Mouse (Mus musculus): ENCODE measurements at regions not wholly inside any gene's neighbourhood (a gene's known extent, or its start where the extent isn't known, plus 50 kb on each side); places are given as distances from the start of the nearest gene placed in this dataset.
A peak's percentile ranks its signal among the peaks of the same experiment; 100 is the strongest.

DNA sequence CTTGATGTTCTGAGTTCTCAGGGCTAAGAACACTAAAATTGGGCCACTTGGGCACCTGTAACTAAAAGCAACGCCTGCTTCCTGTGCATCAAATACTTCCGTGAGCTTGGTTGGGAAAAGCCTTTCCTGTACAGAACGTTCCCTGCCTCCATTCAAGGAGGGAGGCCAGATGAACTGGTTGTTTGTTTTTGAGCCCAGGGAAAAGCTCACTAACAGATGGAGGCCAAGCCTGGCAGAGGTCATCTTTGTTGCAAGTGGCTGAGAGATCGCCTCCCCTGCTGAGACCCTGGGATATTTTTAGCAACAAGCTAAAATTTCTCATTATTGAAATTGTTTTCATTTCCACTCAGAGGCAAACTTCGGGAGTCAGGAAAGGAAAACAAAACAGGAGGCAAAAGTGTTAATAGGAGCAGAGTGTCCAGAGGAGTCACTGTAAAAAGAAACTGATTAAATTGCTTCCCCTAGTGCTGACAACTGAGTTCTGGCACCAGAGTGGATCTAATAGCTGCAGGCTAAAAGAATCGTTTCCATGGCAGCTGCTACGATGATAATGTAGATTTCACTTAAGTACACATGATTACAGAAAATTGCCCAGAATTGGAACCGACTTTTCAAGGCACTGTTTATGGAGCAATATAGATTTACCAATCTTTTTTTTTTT is 242.6 kb downstream of the Ccdc91 start:
- 12% methylated on average over 8 of the region's 8 CpGs for WGBS
- H3K9ac ChIP-seq (replicated peaks; ENCODE audit: low read length), result no peak overlapping the region

DNA sequence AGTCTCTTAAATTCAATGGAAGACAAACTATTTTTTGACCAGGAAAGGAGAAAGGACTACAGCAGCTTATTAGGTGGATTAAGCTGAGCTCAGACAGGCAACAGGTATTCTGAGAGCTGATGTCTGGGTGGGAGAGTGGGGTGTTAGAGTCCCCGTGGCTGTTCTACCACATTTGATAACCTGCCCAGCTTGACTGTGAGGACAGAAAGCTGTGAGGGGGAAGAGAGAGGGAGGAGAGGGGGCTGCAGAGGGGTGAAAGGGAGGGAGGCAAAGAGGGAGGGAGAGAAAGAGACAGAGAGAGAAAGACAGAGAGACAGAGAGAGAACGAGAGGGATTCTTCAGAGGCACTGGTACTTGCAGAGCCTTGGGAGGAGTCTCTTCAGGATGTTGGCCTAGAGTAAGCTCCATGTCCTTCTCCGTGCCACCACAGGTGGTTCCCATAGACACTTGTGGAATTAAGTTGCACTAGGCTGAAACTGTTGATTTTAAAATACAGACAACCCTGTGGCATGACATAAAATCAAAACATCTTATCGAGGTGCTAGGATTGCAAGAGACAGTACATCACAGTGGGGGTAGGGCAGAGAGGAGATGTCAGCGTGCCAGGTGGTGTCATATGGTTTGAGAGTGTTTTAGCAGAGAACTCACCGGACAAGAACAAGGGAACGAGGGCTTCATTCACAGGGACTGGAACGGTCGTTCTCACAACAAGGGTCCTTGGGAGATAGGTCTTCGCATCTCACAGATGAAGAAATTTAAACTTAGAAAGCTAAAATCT is 243.3 kb downstream of the Ccdc91 start:
- H3K27ac ChIP-seq (replicated peaks; ENCODE audit: low read depth, low read length), result no peak overlapping the region
- no peaks in the 10 kb centered on the region for H3K9me3 ChIP-seq (replicated peaks; ENCODE audit: control insufficient read depth, low read length)
- no peak for ATAC-seq (replicated peaks; ENCODE audit: insufficient number of reproducible peaks, low FRiP score, low TSS enrichment, low read depth)

More for the DNA sequence above, 242.6 kb downstream of the Ccdc91 start:
- ATAC-seq (replicated peaks; ENCODE audit: insufficient number of reproducible peaks, low FRiP score, low TSS enrichment, low read depth), result no peak
- Histone ChIP-seq H3K4me1 (ENCODE audit: control insufficient read depth, insufficient read depth, low read length) (no peaks in the 10 kb centered on the region), H3K9me3 (replicated peaks; ENCODE audit: control insufficient read depth, low read length) (no peaks in the 10 kb centered on the region), H3K27ac (replicated peaks; ENCODE audit: low read depth, low read length) (no peak overlapping the region), H3K27me3 (ENCODE audit: control insufficient read depth, insufficient read depth, low read length) (no peaks in the 10 kb centered on the region), H3K36me3 (replicated peaks; ENCODE audit: control insufficient read depth, insufficient read depth, low read depth, low read length) (no peaks in the 10 kb centered on the region), H3K4me3 (ENCODE audit: low read depth, low read length) (no peak overlapping the region), H3K4me2 (ENCODE audit: low read depth, low read length) (no peak overlapping the region)
- peak; percentile 68 for DNase-seq (ENCODE audit: low spot score)

DNA sequence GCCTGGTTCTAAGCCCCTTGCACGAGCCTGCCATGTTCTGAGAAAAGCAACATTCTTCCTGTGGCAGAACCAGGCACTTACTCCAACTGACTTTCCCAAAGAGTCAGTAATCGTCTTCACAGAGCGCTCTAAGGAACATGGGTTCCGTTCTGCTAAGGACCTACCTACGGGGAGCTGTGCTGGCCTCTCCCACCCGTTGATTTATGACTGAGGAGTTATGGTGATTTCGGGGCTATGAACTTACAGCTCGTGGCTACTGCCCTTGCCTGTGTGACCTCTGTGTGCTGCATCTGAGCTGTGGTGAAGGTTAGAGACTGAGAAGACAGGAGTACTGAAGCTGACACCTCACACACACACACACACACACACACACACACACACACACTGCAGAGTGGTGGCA is 243.9 kb downstream of the Ccdc91 start:
- DNase-seq (ENCODE audit: low spot score) (no peak), ATAC-seq (replicated peaks; ENCODE audit: insufficient number of reproducible peaks, low FRiP score, low TSS enrichment, low read depth) (no peak)
- WGBS, result 70% methylated on average over 8 of the region's 8 CpGs
- no peaks in the 10 kb centered on the region for H3K9me3 ChIP-seq (replicated peaks; ENCODE audit: control insufficient read depth, low read length)
- no peak overlapping the region for H3K27ac ChIP-seq (replicated peaks; ENCODE audit: low read depth, low read length)
- H3K4me3 ChIP-seq (ENCODE audit: low read depth, low read length), result no peak overlapping the region
- H3K36me3 ChIP-seq (replicated peaks; ENCODE audit: control insufficient read depth, insufficient read depth, low read depth, low read length), result no peaks in the 10 kb centered on the region
- no peak overlapping the region for H3K4me2 ChIP-seq (ENCODE audit: low read depth, low read length)
- no peak overlapping the region for H3K9ac ChIP-seq (replicated peaks; ENCODE audit: low read length)
- no peaks in the 10 kb centered on the region for H3K27me3 ChIP-seq (ENCODE audit: control insufficient read depth, insufficient read depth, low read length)
- no peaks in the 10 kb centered on the region for H3K4me1 ChIP-seq (ENCODE audit: control insufficient read depth, insufficient read depth, low read length)

More for the DNA sequence above, 243.3 kb downstream of the Ccdc91 start:
- no peak overlapping the region for H3K9ac ChIP-seq (replicated peaks; ENCODE audit: low read length)
- H3K4me2 ChIP-seq (ENCODE audit: low read depth, low read length), result no peak overlapping the region
- no peaks in the 10 kb centered on the region for H3K36me3 ChIP-seq (replicated peaks; ENCODE audit: control insufficient read depth, insufficient read depth, low read depth, low read length)
- H3K4me3 ChIP-seq (ENCODE audit: low read depth, low read length), result no peak overlapping the region
- 62% methylated on average over 10 of the region's 10 CpGs for WGBS
- no peaks in the 10 kb centered on the region for H3K4me1 ChIP-seq (ENCODE audit: control insufficient read depth, insufficient read depth, low read length)
- H3K27me3 ChIP-seq (ENCODE audit: control insufficient read depth, insufficient read depth, low read length), result no peaks in the 10 kb centered on the region
- DNase-seq (ENCODE audit: low spot score), result no peak

DNA sequence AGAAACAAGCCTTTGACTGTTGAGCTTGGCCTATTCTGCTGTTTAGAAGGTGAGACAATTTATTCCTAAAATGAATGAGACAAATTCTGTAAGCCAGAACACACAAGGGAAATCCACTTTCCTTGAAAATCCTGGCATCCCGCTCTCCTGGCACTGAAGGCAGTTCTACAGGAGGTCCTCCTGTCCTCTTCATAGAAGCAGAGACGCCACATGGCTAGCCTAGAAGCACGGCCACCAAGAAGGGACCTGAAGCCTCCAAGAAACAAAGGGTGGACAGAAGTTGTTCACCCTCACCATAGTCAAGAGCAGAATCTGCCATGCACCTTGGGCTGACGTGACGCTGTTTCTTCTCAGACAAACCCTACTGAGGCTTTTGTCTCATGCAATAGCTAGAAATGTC is 247.7 kb downstream of the Ccdc91 start:
- no peaks in the 10 kb centered on the region for H3K9me3 ChIP-seq (replicated peaks; ENCODE audit: control insufficient read depth, low read length)
- H3K4me3 ChIP-seq (ENCODE audit: low read depth, low read length), result no peak overlapping the region
- H3K27ac ChIP-seq (replicated peaks; ENCODE audit: low read depth, low read length), result no peak overlapping the region
- H3K4me2 ChIP-seq (ENCODE audit: low read depth, low read length), result no peak overlapping the region
- no peaks in the 10 kb centered on the region for H3K27me3 ChIP-seq (ENCODE audit: control insufficient read depth, insufficient read depth, low read length)
- DNase-seq (ENCODE audit: low spot score) (no peak), ATAC-seq (replicated peaks; ENCODE audit: insufficient number of reproducible peaks, low FRiP score, low TSS enrichment, low read depth) (no peak)
- H3K36me3 ChIP-seq (replicated peaks; ENCODE audit: control insufficient read depth, insufficient read depth, low read depth, low read length), result no peaks in the 10 kb centered on the region
- no peak overlapping the region for H3K9ac ChIP-seq (replicated peaks; ENCODE audit: low read length)
- no peaks in the 10 kb centered on the region for H3K4me1 ChIP-seq (ENCODE audit: control insufficient read depth, insufficient read depth, low read length)
- 92% methylated on average over 5 of the region's 5 CpGs for WGBS

DNA sequence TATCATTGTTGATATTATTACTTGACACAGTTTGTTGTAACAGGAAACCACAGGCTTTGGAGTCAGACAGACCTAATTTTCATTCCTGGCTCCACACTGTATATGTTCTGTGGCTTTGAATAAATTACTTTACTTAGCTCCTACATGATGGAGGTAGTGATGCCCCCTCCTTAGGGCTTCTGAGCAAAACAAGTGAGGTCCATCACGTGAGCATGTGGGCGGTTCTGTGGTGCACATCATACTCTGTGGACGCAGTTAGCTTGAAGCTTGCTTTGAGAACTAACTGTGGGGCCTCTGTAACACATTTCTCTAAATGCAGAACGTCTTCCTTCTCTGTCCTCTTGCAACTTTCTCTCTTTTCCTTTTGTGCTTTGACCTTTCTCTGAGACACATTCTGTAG is 251.4 kb downstream of the Ccdc91 start:
- Histone ChIP-seq H3K9ac (replicated peaks; ENCODE audit: low read length) (no peak overlapping the region), H3K36me3 (replicated peaks; ENCODE audit: control insufficient read depth, insufficient read depth, low read depth, low read length) (no peaks in the 10 kb centered on the region), H3K9me3 (replicated peaks; ENCODE audit: control insufficient read depth, low read length) (no peaks in the 10 kb centered on the region), H3K4me2 (ENCODE audit: low read depth, low read length) (no peak overlapping the region), H3K4me3 (ENCODE audit: low read depth, low read length) (no peak overlapping the region), H3K27me3 (ENCODE audit: control insufficient read depth, insufficient read depth, low read length) (no peaks in the 10 kb centered on the region), H3K27ac (replicated peaks; ENCODE audit: low read depth, low read length) (no peak overlapping the region), H3K4me1 (ENCODE audit: control insufficient read depth, insufficient read depth, low read length) (no peaks in the 10 kb centered on the region)
- ATAC-seq (replicated peaks; ENCODE audit: insufficient number of reproducible peaks, low FRiP score, low TSS enrichment, low read depth) (no peak), DNase-seq (ENCODE audit: low spot score) (no peak)
- 76% methylated on average over 4 of the region's 4 CpGs for WGBS

DNA sequence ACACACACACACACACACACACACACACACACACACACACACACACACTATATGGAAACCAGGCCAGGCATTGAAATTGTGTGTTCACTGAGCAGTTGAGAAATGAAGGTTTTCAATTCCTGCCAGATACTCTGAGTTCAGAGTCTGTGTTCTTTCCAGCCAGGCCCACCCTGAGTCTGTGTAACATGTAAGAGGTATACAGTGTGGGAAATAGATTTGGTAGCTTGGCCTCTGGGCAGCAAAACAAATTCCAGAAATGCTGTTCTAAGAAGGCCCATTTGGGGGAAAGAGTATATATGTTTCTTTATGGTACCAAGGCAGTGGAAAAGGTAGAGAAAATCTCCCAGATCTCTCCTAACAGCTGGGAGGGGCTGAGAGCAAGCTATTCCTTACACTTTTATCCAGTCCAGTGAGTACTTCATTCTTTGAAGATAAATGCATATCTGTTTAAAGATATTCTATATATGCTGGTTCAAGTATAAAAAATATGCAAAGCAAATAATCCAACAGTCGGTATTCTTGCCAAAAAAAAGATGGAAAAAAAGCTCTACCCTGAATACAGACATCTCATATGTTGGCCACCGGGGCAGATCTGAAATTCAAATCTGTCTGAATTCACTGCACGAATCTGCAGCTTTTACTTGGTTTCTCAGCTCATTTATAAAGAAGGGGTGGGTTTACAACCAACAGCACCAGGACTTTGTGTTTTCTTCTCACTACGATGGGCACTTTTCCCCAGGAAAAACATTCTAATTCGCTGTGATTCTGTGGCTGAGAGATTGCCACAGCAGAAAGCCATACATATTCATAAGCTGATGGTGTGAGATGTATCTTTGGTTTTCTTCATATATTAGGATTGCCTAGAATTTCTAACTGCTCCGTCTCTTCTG is 252.3 kb downstream of the Ccdc91 start:
- Histone ChIP-seq H3K27ac (replicated peaks; ENCODE audit: low read depth, low read length) (no peak overlapping the region), H3K36me3 (replicated peaks; ENCODE audit: control insufficient read depth, insufficient read depth, low read depth, low read length) (no peaks in the 10 kb centered on the region), H3K9ac (replicated peaks; ENCODE audit: low read length) (no peak overlapping the region), H3K9me3 (replicated peaks; ENCODE audit: control insufficient read depth, low read length) (no peaks in the 10 kb centered on the region), H3K4me3 (ENCODE audit: low read depth, low read length) (no peak overlapping the region), H3K4me1 (ENCODE audit: control insufficient read depth, insufficient read depth, low read length) (no peaks in the 10 kb centered on the region), H3K4me2 (ENCODE audit: low read depth, low read length) (no peak overlapping the region), H3K27me3 (ENCODE audit: control insufficient read depth, insufficient read depth, low read length) (no peaks in the 10 kb centered on the region)
- DNase-seq (ENCODE audit: low spot score) (no peak), ATAC-seq (replicated peaks; ENCODE audit: insufficient number of reproducible peaks, low FRiP score, low TSS enrichment, low read depth) (no peak)
- WGBS, result 82% methylated on average over 6 of the region's 6 CpGs

DNA sequence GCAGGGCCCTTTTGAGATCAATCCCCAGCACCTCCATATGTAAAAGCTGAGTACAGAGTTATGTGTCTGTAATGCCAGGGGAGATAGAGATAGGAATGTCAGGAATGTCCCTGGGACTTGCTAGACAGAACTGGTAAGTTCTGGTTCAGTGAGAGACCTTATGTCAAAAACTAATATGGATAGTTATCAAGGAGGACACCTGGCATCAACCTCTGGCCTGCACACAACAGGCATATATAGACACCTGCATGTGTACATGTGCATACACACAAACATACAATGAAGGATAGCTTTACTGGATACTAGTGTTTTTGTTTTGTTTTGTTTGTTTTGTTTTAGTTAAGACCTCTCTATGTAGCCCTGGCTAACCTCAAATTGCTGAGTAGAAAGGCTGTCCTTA is 254.1 kb downstream of the Ccdc91 start:
- ATAC-seq (replicated peaks; ENCODE audit: insufficient number of reproducible peaks, low FRiP score, low TSS enrichment, low read depth), result no peak
- H3K4me3 ChIP-seq (ENCODE audit: low read depth, low read length), result no peak overlapping the region
- H3K36me3 ChIP-seq (replicated peaks; ENCODE audit: control insufficient read depth, insufficient read depth, low read depth, low read length), result no peaks in the 10 kb centered on the region
- no peaks in the 10 kb centered on the region for H3K27me3 ChIP-seq (ENCODE audit: control insufficient read depth, insufficient read depth, low read length)
- no peaks in the 10 kb centered on the region for H3K9me3 ChIP-seq (replicated peaks; ENCODE audit: control insufficient read depth, low read length)
- H3K27ac ChIP-seq (replicated peaks; ENCODE audit: low read depth, low read length), result no peak overlapping the region
- H3K4me2 ChIP-seq (ENCODE audit: low read depth, low read length), result no peak overlapping the region
- no peak overlapping the region for H3K9ac ChIP-seq (replicated peaks; ENCODE audit: low read length)
- H3K4me1 ChIP-seq (ENCODE audit: control insufficient read depth, insufficient read depth, low read length), result no peaks in the 10 kb centered on the region
- DNase-seq (ENCODE audit: low spot score), result no peak

All from embryonic facial prominence, embryonic 11.5 days (tissue).